Mouse (Mus musculus) layer of hippocampus, postnatal 25 days (tissue): Measurements from ENCODE around the gene Man1a2. TPM values are rescaled to one million over a fixed set of nuclear protein-coding genes. Genes with fewer than 3 reads are reported as not detected.

Experiments used
- DNase-seq, 2 experiments: peaks; one replicate each; pipeline ENCODE4 v3.0.0; 2022; ENCODE audit warnings: mixed read lengths in 2 of 2, low spot score in 1 of 2; ENCODE audit errors: extremely low spot score in 1 of 2
- total RNA-seq, 2 experiments: library from RNA; stranded (reverse); gene quantifications; 2 replicates each; pipeline ENCODE4 v1.2.3; 2021

The Man1a2 gene
- total RNA-seq, 2 experiments from 2014 or later, result 122 to 141 TPM

DNA sequence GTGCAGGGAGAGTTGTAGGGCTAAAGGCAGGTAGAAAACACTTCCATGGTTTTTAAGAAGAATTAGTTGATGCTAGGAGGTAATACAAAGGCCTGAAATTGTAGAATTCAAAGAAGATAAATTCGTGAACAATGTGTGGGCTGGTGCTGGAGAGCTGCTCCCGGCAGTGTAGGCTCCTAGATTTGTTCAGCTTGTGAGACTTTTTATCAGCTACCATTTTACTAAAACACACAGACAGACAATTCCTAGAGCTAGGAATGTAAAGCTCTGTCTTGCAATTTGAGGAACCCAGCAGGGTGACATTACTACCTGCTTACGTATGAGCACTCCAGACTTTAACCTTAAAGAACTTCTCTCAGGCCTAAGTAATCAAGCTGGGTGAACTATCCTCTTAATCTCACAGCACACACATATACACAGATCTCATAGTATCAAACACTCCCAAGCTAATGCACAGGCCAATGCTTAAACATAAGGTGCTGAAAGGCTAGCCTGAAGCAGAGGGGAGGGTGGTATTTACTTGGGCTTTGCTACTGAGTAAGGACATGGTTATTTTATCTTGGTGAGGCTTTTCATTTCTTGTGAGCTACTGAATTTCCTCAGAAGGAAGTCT, 112.6 kb downstream of the Man1a2 start:
- DNase-seq, result no peak

DNA sequence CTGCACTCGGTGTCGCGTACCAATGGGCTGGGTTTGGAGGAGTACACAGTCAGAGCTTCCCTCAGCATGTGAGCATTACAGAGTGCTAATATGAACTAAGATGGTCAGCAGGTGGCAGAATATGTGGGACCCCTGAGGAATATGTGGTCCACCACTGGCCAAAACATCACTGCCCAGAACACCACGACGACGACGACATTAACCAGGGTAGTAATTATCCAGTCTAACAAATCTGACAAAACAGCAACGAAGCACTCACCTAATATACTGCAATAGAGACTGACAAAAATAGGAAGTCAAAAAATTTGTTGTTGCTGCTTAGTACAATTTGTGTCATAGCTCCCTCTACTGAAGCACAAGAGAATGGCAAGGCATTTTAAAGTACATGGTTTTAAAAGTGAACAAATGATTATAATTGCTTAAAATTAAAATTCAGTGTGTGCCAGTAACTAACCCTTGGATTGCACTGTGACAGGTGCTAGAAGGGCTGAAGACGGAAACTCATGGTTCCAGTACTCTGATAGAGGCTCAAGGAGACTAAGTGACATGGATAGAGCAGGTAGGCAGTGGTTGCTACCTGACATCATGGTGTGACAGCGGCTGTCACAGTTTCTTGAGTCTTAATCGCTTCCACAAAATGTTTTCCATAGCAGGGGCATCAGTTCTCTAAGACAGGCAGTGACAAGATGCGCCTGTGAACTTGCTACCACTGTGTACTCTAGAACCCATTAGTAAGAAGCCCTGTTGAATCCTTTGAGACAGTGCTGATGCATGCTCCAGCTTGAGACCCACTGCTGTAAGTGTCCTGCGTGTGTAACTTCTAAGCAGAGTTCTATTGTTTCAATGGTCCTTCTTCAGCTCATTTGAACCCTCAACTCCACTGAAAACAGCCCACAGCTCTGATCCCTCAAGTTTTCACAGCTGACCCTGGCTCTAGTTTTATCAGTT, 116.6 kb downstream of the Man1a2 start:
- no peak for DNase-seq

DNA sequence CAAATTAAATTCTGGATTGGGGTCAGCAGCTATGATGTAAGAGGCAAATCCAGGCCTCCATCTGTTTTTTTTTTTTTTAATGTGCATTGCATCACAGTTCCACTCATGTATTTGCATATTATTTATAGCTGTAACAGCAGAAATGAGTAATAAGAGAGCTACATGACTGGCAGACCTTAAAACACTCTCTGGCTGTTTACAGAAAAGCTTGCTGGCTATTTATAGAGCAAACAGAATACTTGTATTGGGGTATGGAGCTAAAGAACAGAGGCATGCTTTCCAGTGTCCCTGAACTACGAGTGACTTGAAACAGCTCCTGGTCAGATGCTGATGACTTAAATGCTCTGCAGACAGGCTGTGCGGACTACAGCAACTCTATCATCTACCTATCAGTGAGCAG, 121.7 kb downstream of the Man1a2 start:
- no peak for DNase-seq

DNA sequence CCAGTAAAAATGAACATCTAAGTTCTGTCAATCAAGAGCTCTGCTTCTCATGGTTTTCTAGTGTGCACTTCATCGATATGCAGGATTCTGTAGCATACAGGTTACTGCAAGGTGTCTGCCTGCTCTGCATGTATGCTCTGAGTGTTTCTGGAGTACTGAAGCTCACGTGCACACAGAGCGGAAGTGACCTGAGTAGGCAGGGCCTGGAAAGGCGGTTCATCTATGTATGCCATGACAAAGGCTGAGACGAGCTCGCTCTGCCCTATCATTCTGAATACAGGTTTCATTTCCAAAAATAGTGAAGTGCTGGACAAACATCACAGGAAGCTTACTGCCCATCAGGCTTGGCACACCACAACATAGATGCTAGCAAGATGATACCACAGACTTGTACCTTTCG, 122.8 kb downstream of the Man1a2 start:
- DNase-seq, result no peak

DNA sequence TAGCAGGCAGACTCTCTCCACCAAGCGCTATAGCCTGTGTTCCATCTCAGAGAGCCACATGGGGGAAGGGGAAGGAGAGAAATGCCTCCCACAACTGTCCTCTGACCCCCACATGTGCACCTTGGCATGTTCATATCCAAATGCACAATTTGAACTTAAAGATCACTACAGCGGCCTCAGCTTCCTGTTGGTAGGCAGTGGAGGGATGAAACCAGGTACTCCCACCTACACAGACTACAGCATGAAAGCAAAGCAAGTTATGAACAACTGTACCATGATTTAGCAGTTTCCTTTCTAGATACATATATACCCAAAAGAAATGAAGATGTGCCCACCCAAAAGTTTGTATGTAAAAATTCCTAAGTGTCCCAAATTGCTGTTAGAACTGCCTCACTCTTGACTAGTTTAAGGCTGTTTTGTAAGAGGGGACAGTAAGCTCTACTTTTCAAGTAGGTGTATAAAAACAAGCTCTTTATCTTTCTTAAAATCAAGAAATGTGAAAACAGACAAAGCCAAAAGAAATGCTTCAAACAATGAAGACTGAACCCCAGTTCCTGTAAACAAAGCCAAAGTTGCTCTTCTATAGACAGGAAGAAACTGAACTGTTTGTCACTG, 123.6 kb downstream of the Man1a2 start:
- no peak for DNase-seq

DNA sequence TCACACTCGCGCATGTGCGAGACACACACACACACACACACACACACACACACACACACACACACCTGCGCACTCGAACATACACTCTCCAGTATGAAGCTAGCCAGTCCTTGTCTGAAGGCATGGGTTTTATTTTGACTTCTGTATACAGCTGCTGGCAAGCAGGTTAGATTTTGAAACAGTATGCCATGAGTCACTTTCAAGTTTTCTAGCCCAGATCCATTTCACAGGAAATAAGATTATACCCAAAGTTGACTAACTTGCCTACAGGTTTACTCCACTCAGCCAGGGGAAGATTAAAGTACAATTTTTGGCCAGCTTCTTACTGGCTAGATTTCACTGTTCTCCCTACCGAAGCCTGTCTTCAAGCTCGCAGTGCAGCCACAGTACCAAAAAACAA, 125.9 kb downstream of the Man1a2 start:
- no peak for DNase-seq

DNA sequence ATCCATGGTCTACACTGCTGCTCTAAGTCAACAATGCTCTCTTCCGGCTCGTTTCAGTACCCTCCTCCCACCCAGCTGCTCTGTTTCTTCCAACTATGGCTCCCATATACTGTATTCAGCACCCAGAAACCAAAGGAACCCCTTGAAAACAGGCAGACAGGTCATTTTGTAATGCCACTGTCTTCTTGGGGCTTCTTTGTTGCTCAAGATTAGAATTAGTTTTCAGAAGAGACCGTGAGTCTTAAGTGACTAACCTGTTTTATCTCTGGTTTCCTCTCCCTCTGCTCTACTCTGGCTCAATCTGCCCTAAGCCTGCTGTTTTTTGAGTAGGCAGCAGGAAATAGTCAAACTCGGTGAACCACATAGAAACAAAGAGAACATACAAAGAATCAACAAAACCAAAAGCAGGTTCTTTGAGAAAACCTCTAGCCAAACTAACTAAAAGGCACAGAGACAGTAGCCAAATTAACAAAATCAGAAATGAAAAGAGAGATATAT, 127.0 kb downstream of the Man1a2 start:
- DNase-seq, result no peak

DNA sequence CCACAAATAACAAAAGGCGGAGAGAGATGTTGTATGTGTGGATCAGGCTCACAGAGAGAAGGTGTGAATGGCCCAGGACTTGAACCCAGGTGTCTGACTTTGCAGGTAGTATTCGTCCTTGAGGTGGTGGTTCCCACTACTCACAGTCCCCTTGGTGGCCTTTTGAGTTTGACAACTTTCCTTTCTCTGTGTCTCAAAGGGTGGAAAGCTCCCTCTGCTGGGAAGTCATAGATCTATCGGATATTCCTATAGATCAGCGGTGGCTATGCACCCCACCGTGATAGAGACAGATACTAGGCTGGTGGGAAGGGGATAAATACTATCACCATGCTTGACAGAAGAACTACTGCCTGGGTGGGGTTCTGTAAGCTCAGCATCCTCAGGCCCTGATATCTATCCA, 130.5 kb downstream of the Man1a2 start:
- no peak for DNase-seq

DNA sequence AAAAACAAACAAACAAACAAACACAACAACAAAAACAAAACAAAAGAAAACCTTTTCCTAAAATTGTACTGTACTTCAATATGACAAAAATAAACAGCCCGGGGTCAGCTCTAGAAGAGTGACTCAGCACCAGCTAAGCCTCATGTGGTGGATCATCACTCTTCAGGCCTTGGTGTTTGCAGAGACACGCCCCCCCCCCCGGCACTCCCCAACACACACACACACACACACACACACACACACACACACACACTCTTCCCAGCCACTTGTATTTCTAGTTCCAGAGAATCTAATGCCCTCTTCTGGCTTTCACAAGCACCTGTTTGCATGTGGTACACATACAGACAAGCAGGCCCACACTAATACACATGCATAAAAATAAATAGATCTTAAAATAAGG, 133.1 kb downstream of the Man1a2 start:
- DNase-seq, result no peak

DNA sequence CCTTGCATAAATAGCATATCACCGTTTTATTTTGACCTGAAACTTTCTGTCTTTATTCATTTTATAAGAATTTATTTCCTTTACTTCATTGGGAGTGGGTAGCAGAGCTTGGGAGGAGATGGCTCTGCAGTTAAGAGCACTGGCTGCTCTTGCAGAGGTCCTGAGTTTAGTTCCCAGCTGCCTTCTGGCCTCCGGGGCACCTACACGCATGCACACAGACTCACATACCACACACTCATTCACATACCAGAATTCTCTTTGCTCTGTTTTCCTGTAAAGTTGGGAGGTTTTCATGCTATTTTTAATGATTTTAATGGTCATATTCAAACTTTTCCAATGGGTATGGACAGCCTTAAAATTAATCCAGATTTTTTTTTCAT, 137.4 kb downstream of the Man1a2 start:
- no peak for DNase-seq

DNA sequence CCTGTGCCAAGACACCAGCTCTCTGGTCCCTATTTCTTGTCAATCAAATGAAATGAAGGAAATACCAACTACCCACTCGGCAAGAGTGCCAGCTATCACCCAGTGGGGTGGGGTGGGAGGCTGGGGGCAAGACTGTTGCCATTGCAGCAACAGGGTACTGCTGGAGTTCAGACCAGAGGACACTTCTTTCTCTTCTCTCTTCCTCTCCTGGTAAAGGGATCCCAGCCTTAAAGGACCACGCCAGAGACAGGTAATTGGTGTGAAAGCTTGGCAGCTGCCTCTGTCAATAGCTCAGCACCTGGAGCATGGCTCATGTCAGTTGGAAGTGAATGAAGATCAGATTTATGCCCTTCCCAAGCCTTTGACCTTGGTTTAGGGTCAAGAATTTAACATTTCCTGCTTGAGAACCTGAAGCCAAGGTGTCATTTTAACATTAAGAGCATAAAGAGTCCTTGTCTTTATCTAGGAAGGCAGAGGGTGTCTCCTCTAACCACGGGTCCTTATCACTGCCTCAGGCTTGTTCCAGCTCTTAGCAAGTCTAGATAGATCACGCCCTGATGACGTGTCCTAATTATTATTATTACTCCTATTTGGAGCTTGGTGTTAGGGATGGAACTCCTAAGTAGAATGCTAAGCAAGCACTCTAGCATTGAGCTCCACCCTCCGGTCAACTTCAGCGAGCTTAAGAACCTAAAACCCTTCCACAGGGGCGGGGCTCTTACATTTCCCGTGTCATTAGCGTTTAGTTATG, 138.0 kb downstream of the Man1a2 start:
- no peak for DNase-seq

DNA sequence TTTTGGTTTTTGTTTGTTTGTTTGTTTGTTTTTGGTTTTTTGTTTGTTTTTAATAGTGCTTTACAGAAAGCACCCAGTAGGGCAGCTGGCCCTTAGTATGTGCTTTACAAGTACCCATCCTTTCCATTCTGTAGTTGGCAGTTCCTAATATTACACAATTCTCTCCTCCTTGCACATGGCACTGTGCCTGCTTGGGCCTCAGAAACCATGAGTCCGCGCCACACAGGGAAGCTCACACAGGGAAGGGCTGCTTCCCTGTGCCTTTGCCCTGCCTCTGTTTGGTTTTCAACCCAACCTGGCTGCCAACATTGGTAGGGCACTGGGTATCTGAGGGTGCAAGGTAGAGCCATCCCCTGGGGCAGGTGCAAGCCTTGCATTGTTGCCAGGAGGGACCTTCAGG, 148.6 kb downstream of the Man1a2 start:
- no peak for DNase-seq

DNA sequence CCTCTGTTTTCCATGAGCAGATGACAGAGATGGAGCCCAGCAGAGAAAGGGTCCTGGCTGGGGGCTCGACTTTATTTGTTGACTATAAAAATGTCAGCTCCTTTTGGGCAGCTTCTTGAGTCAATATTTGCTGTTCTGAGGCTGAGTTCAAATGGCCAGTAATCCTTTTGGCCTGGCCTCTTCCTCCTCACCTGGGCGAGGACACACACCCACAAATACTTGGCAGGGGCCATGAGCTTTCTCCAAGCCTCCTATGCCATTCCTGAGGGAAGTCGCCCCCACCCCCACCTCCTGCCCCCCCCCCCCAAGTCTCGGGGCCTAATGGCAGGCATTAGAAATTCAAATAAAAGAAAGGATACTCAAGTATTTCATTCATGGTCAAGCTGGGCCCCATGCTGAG, 149.4 kb downstream of the Man1a2 start:
- no peak for DNase-seq

DNA sequence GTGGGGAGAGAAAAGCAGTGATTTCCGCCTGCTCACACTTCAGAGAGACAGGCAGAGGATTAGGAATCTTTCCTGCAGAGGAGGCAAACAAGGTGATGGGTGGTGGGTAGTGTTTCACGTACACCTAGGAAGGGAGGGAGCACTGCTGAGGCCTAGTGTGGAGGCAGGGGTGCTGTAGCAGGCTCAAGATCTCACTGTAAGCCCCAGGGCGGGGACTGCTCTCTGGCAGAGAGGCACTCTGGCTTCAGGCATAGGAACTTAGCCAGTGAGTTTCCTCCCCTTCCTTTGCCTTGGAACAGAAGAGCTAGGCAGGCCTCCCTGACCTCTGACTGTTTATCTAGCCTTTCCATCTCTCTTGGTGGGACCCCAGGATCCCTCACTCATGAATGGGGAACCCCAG, 150.0 kb downstream of the Man1a2 start:
- DNase-seq, result no peak

DNA sequence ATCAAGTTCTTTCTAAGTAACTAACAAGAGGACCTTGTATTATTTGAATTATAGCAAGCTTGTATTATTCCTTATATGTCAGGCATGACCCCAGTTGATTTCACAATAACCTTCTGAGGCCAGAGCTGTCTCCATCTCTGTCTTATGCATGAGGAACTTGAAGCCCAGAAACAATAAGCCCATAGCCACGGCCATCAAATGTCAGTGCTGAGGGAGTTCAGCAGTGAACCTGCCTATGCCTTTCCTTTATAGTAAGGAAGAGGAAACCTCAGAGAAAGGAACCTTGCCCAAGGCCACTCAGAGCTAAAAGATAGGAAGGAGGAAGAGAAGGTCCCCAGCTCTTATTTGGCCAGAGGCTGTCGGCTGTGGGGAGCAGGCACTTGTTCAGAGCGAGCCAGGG, 150.9 kb downstream of the Man1a2 start:
- DNase-seq, result no peak

DNA sequence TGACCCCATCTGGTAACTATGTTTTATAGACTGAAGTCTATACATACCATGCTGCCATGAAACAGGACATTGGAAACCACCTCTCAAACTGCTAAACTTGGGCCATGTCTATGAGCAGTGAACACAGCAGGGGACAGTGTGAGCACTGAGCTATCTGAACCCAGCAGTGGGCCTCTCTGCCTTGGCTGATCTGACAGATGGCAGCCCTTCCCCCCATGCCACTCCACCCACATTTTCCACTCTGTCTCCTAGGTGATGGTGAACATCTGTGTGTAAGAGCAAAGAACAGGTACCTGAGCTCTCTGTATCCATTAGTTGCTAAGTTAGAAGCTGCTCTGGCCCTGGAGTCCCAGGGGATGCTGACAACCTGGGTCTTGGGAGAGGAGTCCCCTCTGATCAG, 151.9 kb downstream of the Man1a2 start:
- no peak for DNase-seq

DNA sequence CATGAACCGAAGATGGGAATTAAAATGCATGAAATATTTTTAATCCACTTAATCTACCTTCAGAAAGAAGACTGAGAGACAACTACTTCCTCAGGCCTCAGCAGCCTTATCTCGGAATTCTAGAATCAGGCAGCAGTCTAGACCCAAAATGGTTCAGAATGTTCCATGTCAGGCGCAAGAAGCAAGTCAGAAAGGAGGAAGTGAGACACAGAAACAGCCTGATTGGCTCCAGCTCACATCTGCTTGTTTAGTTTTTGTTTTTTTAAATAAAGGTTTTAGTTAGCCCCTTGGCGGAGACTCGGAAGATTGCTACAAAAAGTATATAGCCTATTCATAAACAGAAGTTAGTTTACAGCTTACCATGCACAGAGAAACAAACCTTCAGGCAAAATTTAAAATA, 154.4 kb downstream of the Man1a2 start:
- no peak for DNase-seq

DNA sequence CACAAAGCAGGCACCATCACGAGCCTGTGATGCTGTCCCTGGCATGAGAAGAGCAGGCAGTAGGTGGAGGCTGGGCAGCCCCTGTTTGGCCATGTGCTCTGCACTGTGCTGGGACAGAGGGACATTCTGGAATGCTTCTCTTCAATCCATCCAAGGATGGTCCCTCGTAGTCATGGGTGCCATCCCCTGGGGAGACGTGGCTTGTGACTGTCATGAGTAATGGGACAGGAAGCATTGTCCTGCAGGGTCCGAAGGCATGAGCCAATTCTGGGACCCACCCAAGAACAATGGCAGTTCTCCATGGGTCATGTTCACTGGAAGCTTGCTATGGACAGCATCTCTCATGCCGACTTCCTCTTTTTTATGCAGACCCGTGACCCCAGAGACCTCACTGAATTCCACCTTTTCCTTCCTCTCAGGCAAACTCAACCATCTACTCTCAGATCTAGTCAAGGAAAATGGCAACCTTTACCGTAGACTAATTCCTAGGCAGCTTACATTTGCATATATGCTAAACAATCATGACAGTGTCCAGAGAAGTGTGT, 155.0 kb downstream of the Man1a2 start:
- no peak for DNase-seq

DNA sequence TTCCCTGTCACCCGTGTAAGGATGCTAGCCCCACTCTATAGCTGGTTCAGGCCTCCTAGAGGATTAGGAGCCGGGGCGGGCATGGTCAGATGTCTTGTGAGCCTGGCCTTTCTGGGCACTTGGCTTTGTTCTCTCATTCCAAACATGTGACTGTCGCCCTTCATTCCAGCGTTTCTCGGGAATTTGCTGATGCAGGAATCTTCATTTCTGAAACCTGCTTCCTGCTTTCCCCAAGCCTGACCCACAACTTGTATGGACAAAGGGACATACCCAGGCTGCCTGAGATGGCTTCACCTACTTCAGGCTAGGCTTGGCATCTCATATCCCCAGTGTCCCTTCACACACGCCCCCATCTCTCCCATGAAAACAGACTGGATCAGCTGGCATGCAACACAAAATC, 162.6 kb downstream of the Man1a2 start:
- no peak for DNase-seq

DNA sequence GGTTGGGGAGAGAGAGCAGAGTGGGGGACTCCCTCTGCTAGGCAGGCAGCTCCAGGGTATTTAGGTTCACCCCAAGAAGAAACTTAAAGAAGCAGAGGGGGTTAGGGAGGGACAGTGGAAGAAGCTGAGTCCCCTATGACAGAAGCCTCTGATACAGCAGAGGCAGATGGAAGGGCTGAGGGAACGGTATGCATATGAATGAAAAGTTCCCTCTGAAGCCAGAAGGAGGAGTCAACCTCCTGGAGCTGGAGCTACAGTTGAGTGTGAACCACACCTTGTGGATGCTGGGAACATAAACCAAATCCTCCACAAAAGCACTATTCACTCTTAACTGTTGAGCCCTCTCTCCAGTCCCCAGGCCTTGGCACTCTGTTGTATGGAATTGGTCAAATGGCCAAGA, 163.7 kb downstream of the Man1a2 start:
- no peak for DNase-seq

DNA sequence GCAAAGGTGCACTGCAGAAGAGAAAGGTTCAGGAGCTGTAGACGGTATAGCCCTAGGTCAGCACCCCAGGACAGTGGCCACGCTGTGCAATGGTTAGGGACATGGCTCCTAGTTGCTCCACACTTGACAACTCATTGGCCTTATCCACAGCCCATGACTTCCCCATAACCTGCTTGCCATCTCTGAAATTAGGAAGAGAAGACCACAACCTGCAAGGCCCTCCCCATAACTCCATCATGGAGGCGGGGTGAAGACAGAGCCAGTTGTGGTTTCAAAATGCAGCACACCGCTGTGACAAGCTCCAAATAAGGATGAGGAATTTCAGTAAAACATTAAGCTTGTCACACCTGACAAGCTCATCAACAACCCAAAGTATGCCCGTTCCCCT, 169.6 kb downstream of the Man1a2 start:
- no peak for DNase-seq
